Mouse (Mus musculus): Measurements from ENCODE around the gene Slc25a14. TPM values are rescaled to one million over a fixed set of nuclear protein-coding genes. Genes with fewer than 3 reads are reported as not detected.

Gene Slc25a14
- 14.5 and 15.8 TPM in 2 replicates for polyA plus RNA-seq (2015; fragmentation: Nextera tagmentation; extraction: Ambion mirVana)

DNA sequence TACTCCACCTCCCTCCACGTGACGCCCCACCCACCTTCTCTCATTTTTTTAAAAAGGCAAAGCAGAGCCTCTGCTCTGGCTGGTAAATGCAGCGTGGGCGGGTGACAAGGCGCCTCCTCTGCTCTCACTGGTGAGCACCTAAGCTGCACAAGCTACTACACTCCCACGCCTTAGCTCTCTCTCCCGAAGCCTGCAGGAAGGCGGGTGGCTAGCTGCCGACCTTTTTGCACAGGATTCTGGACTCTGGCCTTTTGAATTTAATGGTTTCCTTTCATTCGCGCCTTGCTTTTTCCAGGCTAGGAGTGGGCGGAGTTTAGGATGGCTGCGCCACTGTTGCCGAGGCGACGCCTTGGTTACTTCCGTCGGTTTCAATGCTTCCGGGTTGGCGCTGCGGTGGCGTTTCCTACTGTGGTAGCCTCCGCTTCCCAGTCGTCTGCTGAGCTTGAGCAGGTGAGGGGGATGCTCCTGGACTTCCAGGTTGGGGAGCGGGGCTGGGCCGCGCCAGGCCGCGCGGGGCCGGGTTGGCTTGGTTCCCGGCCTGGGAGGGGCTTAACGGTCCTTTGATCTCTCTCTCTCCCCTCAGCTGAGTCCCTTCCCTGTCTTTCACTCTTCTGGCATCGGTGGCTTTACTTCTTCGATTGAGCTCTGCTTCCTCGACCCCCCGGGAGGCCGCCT, at the start of gene Slc25a14:
Gene Slc25a14 (plus strand): TSS at position 35 of the 675 bp plus-strand sequence.
- WGBS = 14% methylated on average over 36 of the region's 38 CpGs
- H3K9me3 ChIP-seq (ENCODE audit: control insufficient read depth, low read length) = no peaks in the 10 kb centered on the region
- ATAC-seq (ENCODE audit: low read depth) = peak; percentile 98
- H3K36me3 ChIP-seq (ENCODE audit: control insufficient read depth, insufficient read depth, low read length) = no peaks in the 10 kb centered on the region
- H3K27me3 ChIP-seq (ENCODE audit: control insufficient read depth, insufficient read depth, low read depth, low read length) = no peaks in the 10 kb centered on the region
- H3K4me3 ChIP-seq (ENCODE audit: low read length) = peak within 1 kb of the TSS; percentile 62
- H3K4me2 ChIP-seq (ENCODE audit: low read depth, low read length) = peak within 1 kb of the TSS; percentile 68
- peak within 1 kb of the TSS; percentile 65 for H3K9ac ChIP-seq (ENCODE audit: low read length)
- peak within 1 kb of the TSS; percentile 87 for H3K27ac ChIP-seq (ENCODE audit: low read length)
- H3K4me1 ChIP-seq (replicated peaks; ENCODE audit: control insufficient read depth, insufficient read depth, low read length) = no peaks in the 10 kb centered on the region

GRCm38 (mm10) chrX:48583332-48583731, 39.9 kb upstream of the Slc25a14 start:
- Histone ChIP-seq H3K27ac (ENCODE audit: low read length) (no peak overlapping the region), H3K36me3 (ENCODE audit: control insufficient read depth, insufficient read depth, low read length) (peaks cover 11% of the 10 kb centered on the region), H3K9me3 (ENCODE audit: control insufficient read depth, low read length) (no peaks in the 10 kb centered on the region), H3K9ac (ENCODE audit: low read length) (no peak overlapping the region), H3K4me2 (ENCODE audit: low read depth, low read length) (no peak overlapping the region), H3K4me3 (ENCODE audit: low read length) (no peak overlapping the region), H3K4me1 (replicated peaks; ENCODE audit: control insufficient read depth, insufficient read depth, low read length) (no peaks in the 10 kb centered on the region), H3K27me3 (ENCODE audit: control insufficient read depth, insufficient read depth, low read depth, low read length) (no peaks in the 10 kb centered on the region)
- ATAC-seq (ENCODE audit: low read depth) = no peak

GRCm38 (mm10) chrX:48593721-48594098, 29.5 kb upstream of the Slc25a14 start:
- peak; percentile 61; the same call in 1 of the 2 replicates for ATAC-seq (ENCODE audit: low read depth)
- no peaks in the 10 kb centered on the region for H3K27me3 ChIP-seq (ENCODE audit: control insufficient read depth, insufficient read depth, low read depth, low read length)
- H3K4me3 ChIP-seq (ENCODE audit: low read length) = peak overlapping the region; percentile 71
- peak overlapping the region; percentile 79 for H3K27ac ChIP-seq (ENCODE audit: low read length)
- peak overlapping the region; percentile 80 for H3K9ac ChIP-seq (ENCODE audit: low read length)
- WGBS = 19% methylated on average over 11 of the region's 15 CpGs
- peaks cover 4% of the 10 kb centered on the region; the same call in 1 of the 2 replicates for H3K36me3 ChIP-seq (ENCODE audit: control insufficient read depth, insufficient read depth, low read length)
- no peaks in the 10 kb centered on the region for H3K9me3 ChIP-seq (ENCODE audit: control insufficient read depth, low read length)
- H3K4me2 ChIP-seq (ENCODE audit: low read depth, low read length) = peak overlapping the region; percentile 63
- peaks cover 5% of the 10 kb centered on the region; the same call in 1 of the 2 replicates for H3K4me1 ChIP-seq (replicated peaks; ENCODE audit: control insufficient read depth, insufficient read depth, low read length)

DNA sequence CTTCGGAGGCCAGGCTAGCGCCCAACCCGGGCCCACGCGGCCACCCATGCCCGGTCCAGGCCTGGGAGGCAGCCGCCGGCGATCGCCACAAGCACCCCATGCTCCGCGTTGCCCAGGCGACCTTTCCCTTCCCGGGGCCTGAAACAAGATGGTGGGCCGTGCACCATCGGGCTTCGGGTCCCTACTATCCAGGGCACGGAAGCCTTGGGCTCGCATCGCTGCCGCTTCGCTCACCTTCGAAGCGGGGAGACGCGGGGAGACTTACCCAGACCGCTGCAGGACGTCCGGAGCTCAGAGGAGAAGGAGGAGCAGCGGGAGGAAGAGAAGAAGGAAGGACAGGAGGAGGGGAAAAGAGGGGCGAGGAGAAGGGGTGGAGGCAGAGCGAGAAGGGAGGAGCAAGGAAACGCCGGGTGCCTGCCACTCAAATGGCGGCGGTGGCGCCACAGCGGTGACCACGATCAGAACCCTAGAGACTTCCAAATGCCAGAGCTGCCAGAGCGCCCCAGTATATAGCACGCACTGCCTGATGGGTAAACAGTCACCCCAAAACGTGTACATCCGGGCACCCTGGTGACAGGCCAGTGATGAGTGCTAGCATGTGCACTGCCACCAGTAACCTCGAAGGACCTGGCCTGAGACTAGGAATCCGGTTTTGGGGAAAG, 29.0 kb upstream of the Slc25a14 start, which contains the start of gene Zfp280c:
Gene Zfp280c (minus strand): TSS at position 406 of the 662 bp plus-strand sequence.
- Histone ChIP-seq H3K4me1 (replicated peaks; ENCODE audit: control insufficient read depth, insufficient read depth, low read length) (peaks cover 5% of the 10 kb centered on the region; the same call in 1 of the 2 replicates), H3K27me3 (ENCODE audit: control insufficient read depth, insufficient read depth, low read depth, low read length) (no peaks in the 10 kb centered on the region), H3K36me3 (ENCODE audit: control insufficient read depth, insufficient read depth, low read length) (peaks cover 4% of the 10 kb centered on the region; the same call in 1 of the 2 replicates), H3K27ac (ENCODE audit: low read length) (peak within 1 kb of the TSS; percentile 79), H3K9ac (ENCODE audit: low read length) (peak within 1 kb of the TSS; percentile 80), H3K9me3 (ENCODE audit: control insufficient read depth, low read length) (no peaks in the 10 kb centered on the region), H3K4me3 (ENCODE audit: low read length) (peak within 1 kb of the TSS; percentile 71), H3K4me2 (ENCODE audit: low read depth, low read length) (peak within 1 kb of the TSS; percentile 63)
- WGBS = 16% methylated on average over 44 of the region's 45 CpGs
- peak; percentile 94 for ATAC-seq (ENCODE audit: low read depth)

GRCm38 (mm10) chrX:48596053-48596452, 27.2 kb upstream of the Slc25a14 start:
- Histone ChIP-seq H3K9me3 (ENCODE audit: control insufficient read depth, low read length) (no peaks in the 10 kb centered on the region), H3K36me3 (ENCODE audit: control insufficient read depth, insufficient read depth, low read length) (peaks cover 1% of the 10 kb centered on the region; the same call in 1 of the 2 replicates), H3K27ac (ENCODE audit: low read length) (no peak overlapping the region), H3K4me1 (replicated peaks; ENCODE audit: control insufficient read depth, insufficient read depth, low read length) (peaks cover 5% of the 10 kb centered on the region; the same call in 1 of the 2 replicates), H3K4me2 (ENCODE audit: low read depth, low read length) (no peak overlapping the region), H3K4me3 (ENCODE audit: low read length) (no peak overlapping the region), H3K27me3 (ENCODE audit: control insufficient read depth, insufficient read depth, low read depth, low read length) (no peaks in the 10 kb centered on the region), H3K9ac (ENCODE audit: low read length) (no peak overlapping the region)
- 82% methylated on average over 7 of the region's 9 CpGs for WGBS
- no peak for ATAC-seq (ENCODE audit: low read depth)

GRCm38 (mm10) chrX:48596906-48597305, 26.3 kb upstream of the Slc25a14 start:
- Histone ChIP-seq H3K27me3 (ENCODE audit: control insufficient read depth, insufficient read depth, low read depth, low read length) (no peaks in the 10 kb centered on the region), H3K4me2 (ENCODE audit: low read depth, low read length) (no peak overlapping the region), H3K4me3 (ENCODE audit: low read length) (no peak overlapping the region), H3K36me3 (ENCODE audit: control insufficient read depth, insufficient read depth, low read length) (no peaks in the 10 kb centered on the region), H3K9me3 (ENCODE audit: control insufficient read depth, low read length) (no peaks in the 10 kb centered on the region), H3K27ac (ENCODE audit: low read length) (no peak overlapping the region), H3K9ac (ENCODE audit: low read length) (no peak overlapping the region), H3K4me1 (replicated peaks; ENCODE audit: control insufficient read depth, insufficient read depth, low read length) (peaks cover 5% of the 10 kb centered on the region; the same call in 1 of the 2 replicates)
- 84% methylated on average over 5 of the region's 5 CpGs for WGBS
- ATAC-seq (ENCODE audit: low read depth) = no peak

GRCm38 (mm10) chrX:48604872-48605271, 18.3 kb upstream of the Slc25a14 start:
- ATAC-seq (ENCODE audit: low read depth) = no peak
- H3K9ac ChIP-seq (ENCODE audit: low read length) = no peak overlapping the region
- no peaks in the 10 kb centered on the region for H3K36me3 ChIP-seq (ENCODE audit: control insufficient read depth, insufficient read depth, low read length)
- H3K9me3 ChIP-seq (ENCODE audit: control insufficient read depth, low read length) = no peaks in the 10 kb centered on the region
- 44% methylated on average over 2 of the region's 2 CpGs for WGBS
- no peak overlapping the region for H3K4me2 ChIP-seq (ENCODE audit: low read depth, low read length)
- H3K4me1 ChIP-seq (replicated peaks; ENCODE audit: control insufficient read depth, insufficient read depth, low read length) = no peaks in the 10 kb centered on the region
- no peak overlapping the region for H3K27ac ChIP-seq (ENCODE audit: low read length)
- H3K4me3 ChIP-seq (ENCODE audit: low read length) = no peak overlapping the region
- no peaks in the 10 kb centered on the region for H3K27me3 ChIP-seq (ENCODE audit: control insufficient read depth, insufficient read depth, low read depth, low read length)

DNA sequence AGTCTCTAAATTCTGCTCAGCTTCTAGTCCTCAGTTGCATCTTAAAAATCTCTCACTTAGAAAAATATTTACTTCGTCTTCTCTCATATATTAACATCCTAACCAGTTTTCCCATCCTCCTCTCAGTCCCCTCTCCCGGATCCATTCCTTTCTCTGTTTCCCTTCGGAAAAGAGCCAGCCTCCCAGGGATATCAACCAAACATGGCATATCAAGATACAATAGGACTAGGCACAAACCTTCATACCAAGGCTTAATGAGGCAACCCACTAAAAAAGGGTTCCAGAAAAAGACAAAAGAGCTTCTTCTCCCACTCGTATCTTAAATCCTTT, 199 bp upstream of the Slc25a14 start:
- WGBS = 23% methylated on average over 4 of the region's 4 CpGs
- Histone ChIP-seq H3K36me3 (ENCODE audit: control insufficient read depth, insufficient read depth, low read length) (no peaks in the 10 kb centered on the region), H3K27ac (ENCODE audit: low read length) (peak overlapping the region; percentile 87), H3K4me1 (replicated peaks; ENCODE audit: control insufficient read depth, insufficient read depth, low read length) (no peaks in the 10 kb centered on the region), H3K27me3 (ENCODE audit: control insufficient read depth, insufficient read depth, low read depth, low read length) (no peaks in the 10 kb centered on the region), H3K9ac (ENCODE audit: low read length) (peak overlapping the region; percentile 65), H3K4me3 (ENCODE audit: low read length) (peak overlapping the region; percentile 62), H3K4me2 (ENCODE audit: low read depth, low read length) (peak overlapping the region; percentile 68), H3K9me3 (ENCODE audit: control insufficient read depth, low read length) (no peaks in the 10 kb centered on the region)
- ATAC-seq (ENCODE audit: low read depth) = peak; percentile 37

- H3K4me1 ChIP-seq (replicated peaks; ENCODE audit: control insufficient read depth, insufficient read depth, low read length) = no peaks in the 10 kb centered on the region
- 15% methylated on average over 9 of the region's 9 CpGs for WGBS
- peak overlapping the region; percentile 65 for H3K9ac ChIP-seq (ENCODE audit: low read length)
- peak overlapping the region; percentile 62 for H3K4me3 ChIP-seq (ENCODE audit: low read length)
- peak overlapping the region; percentile 87; the same call in 1 of the 2 replicates for H3K27ac ChIP-seq (ENCODE audit: low read length)
- H3K36me3 ChIP-seq (ENCODE audit: control insufficient read depth, insufficient read depth, low read length) = no peaks in the 10 kb centered on the region
- H3K4me2 ChIP-seq (ENCODE audit: low read depth, low read length) = peak overlapping the region; percentile 68
- H3K27me3 ChIP-seq (ENCODE audit: control insufficient read depth, insufficient read depth, low read depth, low read length) = no peaks in the 10 kb centered on the region
- no peak for ATAC-seq (ENCODE audit: low read depth)
- no peaks in the 10 kb centered on the region for H3K9me3 ChIP-seq (ENCODE audit: control insufficient read depth, low read length)
Measured at GRCm38 (mm10) chrX:48624054-48624420, 824 bp downstream of the Slc25a14 start.
